Mouse (Mus musculus) C2C12 (cell line): ENCODE results near the gene Psmc3. TPM values are rescaled to one million over a fixed set of nuclear protein-coding genes. Genes with fewer than 3 reads are reported as not detected.
"Not testable (repeated sequence)": the region's sequence is repeated elsewhere in the genome, so short reads cannot be mapped to it uniquely, and the experiment has no call there.

Experiments
- H3K27me3 ChIP-seq: one replicate; pipeline ENCODE4 v1.6.1; 2011; ENCODE audit not compliant: control insufficient read depth, insufficient read depth, insufficient read length
- H3K36me3 ChIP-seq: one replicate; pipeline ENCODE4 v1.6.1; 2011; ENCODE audit not compliant: control insufficient read depth, insufficient read depth
- H3K4me3 ChIP-seq: one replicate; pipeline ENCODE4 v1.5.1; 2011; ENCODE audit warnings: mild to moderate bottlenecking, control low read depth; ENCODE audit not compliant: poor library complexity, insufficient read depth, severe bottlenecking
- H3K79me2 ChIP-seq: one replicate; pipeline ENCODE4 v1.6.1; 2011; ENCODE audit not compliant: control insufficient read depth, insufficient read depth
- H3K79me3 ChIP-seq: one replicate; pipeline ENCODE4 v1.6.1; 2011; ENCODE audit warnings: low read depth, control low read depth
- H3ac ChIP-seq: one replicate; pipeline ENCODE3; 2011; ENCODE audit warnings: low read depth; ENCODE audit not compliant: control insufficient read depth, insufficient read length
- CEBPB ChIP-seq: IDR thresholded peaks from one replicate; pipeline ENCODE4 v1.6.1; 2011; ENCODE audit warnings: low read depth, mild to moderate bottlenecking, control low read depth, moderate library complexity
- CTCF ChIP-seq: IDR thresholded peaks from one replicate; pipeline ENCODE4 v1.5.1; 2011; ENCODE audit not compliant: control insufficient read depth, insufficient read depth, insufficient read length
- FOSL1 ChIP-seq: IDR thresholded peaks from one replicate; pipeline ENCODE4 v1.8.0; 2011; ENCODE audit warnings: mild to moderate bottlenecking, low read length; ENCODE audit not compliant: poor library complexity, insufficient read depth, severe bottlenecking
- MAX ChIP-seq: IDR thresholded peaks from one replicate; pipeline ENCODE4 v1.6.1; 2011; ENCODE audit warnings: mild to moderate bottlenecking, control low read depth
- MYOD1 ChIP-seq: IDR thresholded peaks from one replicate; pipeline ENCODE4 v1.6.1; 2011; ENCODE audit warnings: low read depth; ENCODE audit not compliant: control insufficient read depth, insufficient read length
- MYOG ChIP-seq: IDR thresholded peaks from one replicate; pipeline ENCODE4 v1.6.1; 2011; ENCODE audit not compliant: control insufficient read depth, insufficient read length; ENCODE audit errors: extremely low read depth
- USF1 ChIP-seq: IDR thresholded peaks from one replicate; pipeline ENCODE4 v1.6.1; 2011; ENCODE audit warnings: low read depth, mild to moderate bottlenecking, control low read depth, moderate library complexity
- polyA plus RNA-seq: library from polyadenylated mRNA; unstranded; fragments of >200 nt; fragmentation: generic; extraction: Trizol; gene quantifications from one replicate; pipeline ENCODE4 v1.2.1, GENCODE M21; 2012; ENCODE audit warnings: missing spikeins

Psmc3 gene
- polyA plus RNA-seq, 1 experiment = 367 TPM

GRCm38 (mm10) chr2:91019911-91020310 is 33.9 kb upstream of the Psmc3 start:
- no peaks in the 10 kb centered on the region for H3K27me3 ChIP-seq

DNA sequence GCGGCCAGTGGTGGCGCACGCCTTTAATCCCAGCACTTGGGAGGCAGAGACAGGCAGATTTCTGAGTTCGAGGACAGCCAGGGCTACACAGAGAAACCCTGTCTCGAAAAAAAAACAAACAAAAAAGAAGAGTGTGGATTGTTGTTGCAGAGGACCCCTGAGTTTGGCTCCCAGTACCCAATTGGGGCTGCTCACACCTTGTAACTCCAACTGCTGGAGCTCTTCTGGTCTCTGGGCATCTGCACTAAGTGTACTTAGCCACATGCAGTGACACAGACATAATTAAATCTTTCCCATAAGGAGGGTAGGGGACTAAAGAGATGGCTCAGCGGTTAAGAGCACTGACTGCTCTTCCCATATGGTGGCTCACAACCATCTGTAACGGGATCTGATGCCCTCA is 31.5 kb upstream of the Psmc3 start:
- not testable (repeated sequence) for H3K27me3 ChIP-seq, H3K79me3 ChIP-seq, H3K79me2 ChIP-seq, H3K4me3 ChIP-seq, H3ac ChIP-seq
- peaks cover 30% of the 10 kb centered on the region for H3K36me3 ChIP-seq

More at GRCm38 (mm10) chr2:91019911-91020310, 33.9 kb upstream of the Psmc3 start:
- TF ChIP-seq FOSL1 (no peak), CTCF (no peak), USF1 (no peak), MAX (no peak), CEBPB (no peak), MYOD1 (no peak), MYOG (no peak)
- Histone ChIP-seq H3K79me3 (peaks cover 4% of the 10 kb centered on the region), H3ac (no peak overlapping the region), H3K36me3 (peaks cover 53% of the 10 kb centered on the region), H3K4me3 (no peak overlapping the region), H3K79me2 (peaks cover 15% of the 10 kb centered on the region)

DNA sequence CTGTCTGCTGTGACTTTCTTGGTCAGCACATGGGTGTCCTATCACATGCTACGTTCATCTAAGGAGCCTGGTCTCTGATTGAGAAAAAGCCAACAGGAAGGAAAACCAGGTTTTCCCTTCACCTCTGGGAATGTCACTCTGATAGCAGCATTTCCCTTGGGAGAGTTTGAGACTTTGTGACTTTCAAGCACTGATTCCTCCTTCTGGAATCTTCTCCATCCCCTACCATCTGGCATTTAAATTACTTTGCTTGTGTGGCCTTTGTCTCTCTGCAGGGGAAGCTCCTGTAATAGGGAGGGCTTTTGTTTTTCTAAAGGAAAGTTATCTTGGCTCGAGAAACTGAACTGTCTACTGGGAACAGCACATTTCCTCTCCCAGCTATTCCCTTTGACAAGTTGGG is 30.7 kb upstream of the Psmc3 start:
- peaks cover under 1% of the 10 kb centered on the region for H3K79me2 ChIP-seq
- no peak overlapping the region for H3K4me3 ChIP-seq
- no peaks in the 10 kb centered on the region for H3K27me3 ChIP-seq
- no peak overlapping the region for H3ac ChIP-seq
- no peak for TF ChIP-seq MAX
- TF ChIP-seq CEBPB = no peak
- TF ChIP-seq MYOD1 = no peak
- no peak for TF ChIP-seq FOSL1
- TF ChIP-seq MYOG = no peak
- TF ChIP-seq USF1 = no peak
- no peak for TF ChIP-seq CTCF
- peaks cover 21% of the 10 kb centered on the region for H3K36me3 ChIP-seq
- peaks cover 2% of the 10 kb centered on the region for H3K79me3 ChIP-seq

DNA sequence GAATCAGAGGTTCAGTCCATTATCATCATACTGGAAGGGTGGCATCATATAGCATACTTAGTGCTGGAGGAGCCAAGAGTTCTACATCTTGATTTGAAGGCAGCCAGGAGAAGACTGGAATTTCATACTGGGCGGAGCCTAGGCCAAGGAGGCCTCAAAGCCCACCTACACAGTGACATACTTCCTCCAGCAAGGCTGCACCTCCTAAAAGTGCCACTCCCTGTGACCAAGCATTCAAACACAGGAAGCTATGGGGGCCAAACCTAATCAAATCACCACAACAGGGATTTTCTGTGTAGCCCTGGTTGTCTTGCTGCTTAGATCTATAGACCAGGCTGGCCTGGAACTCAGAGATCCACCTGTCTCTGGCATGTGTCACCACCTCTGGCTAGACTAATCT is 29.9 kb upstream of the Psmc3 start:
- no peak overlapping the region for H3K4me3 ChIP-seq
- H3K27me3 ChIP-seq = no peaks in the 10 kb centered on the region
- TF ChIP-seq FOSL1 (no peak), MYOG (no peak), MAX (no peak), CEBPB (no peak), MYOD1 (no peak), CTCF (no peak), USF1 (no peak)
- peaks cover 2% of the 10 kb centered on the region for H3K79me3 ChIP-seq
- peaks cover 14% of the 10 kb centered on the region for H3K36me3 ChIP-seq
- H3ac ChIP-seq = no peak overlapping the region
- H3K79me2 ChIP-seq = no peaks in the 10 kb centered on the region

- Histone ChIP-seq H3K79me2 (no peaks in the 10 kb centered on the region), H3K27me3 (no peaks in the 10 kb centered on the region), H3K79me3 (peaks cover 2% of the 10 kb centered on the region), H3ac (no peak overlapping the region), H3K4me3 (no peak overlapping the region), H3K36me3 (peaks cover 6% of the 10 kb centered on the region)
- TF ChIP-seq MYOG (no peak), MAX (no peak), MYOD1 (no peak), CTCF (no peak), CEBPB (no peak), FOSL1 (no peak), USF1 (no peak)
These were observed 28.7 kb upstream of the Psmc3 start for GRCm38 (mm10) chr2:91025081-91025516.

GRCm38 (mm10) chr2:91026491-91026890 is 27.3 kb upstream of the Psmc3 start:
- no peaks in the 10 kb centered on the region for H3K36me3 ChIP-seq
- no peaks in the 10 kb centered on the region for H3K79me2 ChIP-seq
- no peaks in the 10 kb centered on the region for H3K27me3 ChIP-seq
- no peak overlapping the region for H3K4me3 ChIP-seq
- H3ac ChIP-seq = no peak overlapping the region
- TF ChIP-seq MYOG = no peak
- TF ChIP-seq USF1 = no peak
- no peak for TF ChIP-seq CTCF
- TF ChIP-seq MAX = no peak
- no peak for TF ChIP-seq MYOD1
- TF ChIP-seq FOSL1 = no peak
- no peak for TF ChIP-seq CEBPB
- H3K79me3 ChIP-seq = peaks cover 2% of the 10 kb centered on the region
